Mouse (Mus musculus) C2C12 (cell line): Measurements from ENCODE around the gene Lrrc72. TPM values are rescaled to one million over a fixed set of nuclear protein-coding genes. Genes with fewer than 3 reads are reported as not detected.

ENCODE experiments used
- H3K27me3 ChIP-seq: one replicate; pipeline ENCODE4 v1.6.1; 2011; ENCODE audit not compliant: control insufficient read depth, insufficient read depth, insufficient read length
- H3K36me3 ChIP-seq: one replicate; pipeline ENCODE4 v1.6.1; 2011; ENCODE audit not compliant: control insufficient read depth, insufficient read depth
- H3K4me3 ChIP-seq: one replicate; pipeline ENCODE4 v1.5.1; 2011; ENCODE audit warnings: mild to moderate bottlenecking, control low read depth; ENCODE audit not compliant: poor library complexity, insufficient read depth, severe bottlenecking
- H3K79me2 ChIP-seq: one replicate; pipeline ENCODE4 v1.6.1; 2011; ENCODE audit not compliant: control insufficient read depth, insufficient read depth
- H3K79me3 ChIP-seq: one replicate; pipeline ENCODE4 v1.6.1; 2011; ENCODE audit warnings: low read depth, control low read depth
- H3ac ChIP-seq: one replicate; pipeline ENCODE3; 2011; ENCODE audit warnings: low read depth; ENCODE audit not compliant: control insufficient read depth, insufficient read length
- CEBPB ChIP-seq: IDR thresholded peaks from one replicate; pipeline ENCODE4 v1.6.1; 2011; ENCODE audit warnings: low read depth, mild to moderate bottlenecking, control low read depth, moderate library complexity
- CTCF ChIP-seq: IDR thresholded peaks from one replicate; pipeline ENCODE4 v1.5.1; 2011; ENCODE audit not compliant: control insufficient read depth, insufficient read depth, insufficient read length
- FOSL1 ChIP-seq: IDR thresholded peaks from one replicate; pipeline ENCODE4 v1.8.0; 2011; ENCODE audit warnings: mild to moderate bottlenecking, low read length; ENCODE audit not compliant: poor library complexity, insufficient read depth, severe bottlenecking
- MAX ChIP-seq: IDR thresholded peaks from one replicate; pipeline ENCODE4 v1.6.1; 2011; ENCODE audit warnings: mild to moderate bottlenecking, control low read depth
- MYOD1 ChIP-seq: IDR thresholded peaks from one replicate; pipeline ENCODE4 v1.6.1; 2011; ENCODE audit warnings: low read depth; ENCODE audit not compliant: control insufficient read depth, insufficient read length
- MYOG ChIP-seq: IDR thresholded peaks from one replicate; pipeline ENCODE4 v1.6.1; 2011; ENCODE audit not compliant: control insufficient read depth, insufficient read length; ENCODE audit errors: extremely low read depth
- USF1 ChIP-seq: IDR thresholded peaks from one replicate; pipeline ENCODE4 v1.6.1; 2011; ENCODE audit warnings: low read depth, mild to moderate bottlenecking, control low read depth, moderate library complexity
- polyA plus RNA-seq: library from polyadenylated mRNA; unstranded; fragments of >200 nt; fragmentation: generic; extraction: Trizol; gene quantifications from one replicate; pipeline ENCODE4 v1.2.1, GENCODE M21; 2012; ENCODE audit warnings: missing spikeins

The Lrrc72 gene
- polyA plus RNA-seq, 1 experiment: not detected

GRCm38 (mm10) chr12:36216905-36217304 is 36.3 kb downstream of the Lrrc72 start:
- no peak overlapping the region for H3K4me3 ChIP-seq
- no peaks in the 10 kb centered on the region for H3K27me3 ChIP-seq
- no peaks in the 10 kb centered on the region for H3K79me2 ChIP-seq
- H3K36me3 ChIP-seq: no peaks in the 10 kb centered on the region
- H3ac ChIP-seq: no peak overlapping the region
- TF ChIP-seq MAX: no peak
- TF ChIP-seq FOSL1: no peak
- no peak for TF ChIP-seq MYOG
- no peak for TF ChIP-seq MYOD1
- TF ChIP-seq CTCF: no peak
- TF ChIP-seq CEBPB: no peak
- TF ChIP-seq USF1: no peak
- no peaks in the 10 kb centered on the region for H3K79me3 ChIP-seq

DNA sequence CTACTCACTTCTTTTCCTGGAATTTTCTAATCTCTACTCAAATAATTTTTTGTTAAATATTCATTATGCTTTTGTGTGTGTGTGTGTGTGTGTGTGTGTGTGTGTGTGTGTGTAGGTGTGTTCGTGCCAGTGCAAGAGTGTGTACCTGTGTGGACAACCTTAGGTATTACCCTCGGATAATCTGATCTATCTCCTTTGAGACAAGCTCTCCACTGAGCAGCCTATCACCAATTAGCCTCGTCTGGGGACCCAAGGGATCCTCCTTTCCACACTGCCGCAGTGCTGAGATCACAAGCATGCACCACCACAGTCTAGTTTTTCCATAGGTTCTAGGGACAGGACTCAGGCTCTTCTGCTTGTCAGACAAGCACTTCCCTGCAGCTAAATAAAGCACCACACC is 37.0 kb downstream of the Lrrc72 start:
- no peak overlapping the region for H3ac ChIP-seq
- H3K27me3 ChIP-seq: no peaks in the 10 kb centered on the region
- no peak overlapping the region for H3K4me3 ChIP-seq
- H3K36me3 ChIP-seq: no peaks in the 10 kb centered on the region
- TF ChIP-seq MYOD1 (no peak), FOSL1 (no peak), CTCF (no peak)
- no peaks in the 10 kb centered on the region for H3K79me2 ChIP-seq
- no peaks in the 10 kb centered on the region for H3K79me3 ChIP-seq

- Histone ChIP-seq H3K79me3 (no peaks in the 10 kb centered on the region), H3K36me3 (no peaks in the 10 kb centered on the region), H3ac (no peak overlapping the region), H3K79me2 (no peaks in the 10 kb centered on the region), H3K4me3 (no peak overlapping the region), H3K27me3 (no peaks in the 10 kb centered on the region)
- TF ChIP-seq MAX (no peak), CEBPB (no peak), CTCF (peak; percentile 11)
Measured at GRCm38 (mm10) chr12:36215149-36215480, 38.1 kb downstream of the Lrrc72 start.

- Histone ChIP-seq H3K36me3 (no peaks in the 10 kb centered on the region), H3K27me3 (no peaks in the 10 kb centered on the region), H3K79me2 (no peaks in the 10 kb centered on the region), H3K4me3 (no peak overlapping the region), H3ac (no peak overlapping the region), H3K79me3 (no peaks in the 10 kb centered on the region)
- TF ChIP-seq MYOD1 (no peak), CEBPB (no peak), USF1 (no peak), FOSL1 (no peak), CTCF (no peak), MYOG (no peak), MAX (no peak)
Measured at GRCm38 (mm10) chr12:36214389-36215148, 38.6 kb downstream of the Lrrc72 start.

DNA sequence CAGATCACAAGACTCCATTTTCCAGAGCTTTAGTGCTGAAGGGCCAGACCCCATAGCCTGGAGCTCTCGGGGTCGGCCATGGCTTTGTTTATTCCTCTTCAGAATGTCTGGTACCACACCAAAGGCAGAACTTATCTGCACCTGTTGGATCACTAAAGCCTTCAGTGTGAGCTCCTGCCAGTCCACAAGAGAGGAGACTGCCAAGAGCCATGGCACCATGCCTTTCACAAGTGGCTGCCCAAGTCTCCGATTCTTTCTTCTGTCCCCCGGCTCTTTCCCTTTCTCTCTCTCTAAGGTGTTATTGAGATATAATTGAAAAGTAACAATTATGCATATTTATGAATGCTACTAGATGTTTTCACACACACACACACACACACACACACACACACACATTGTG is 43.1 kb downstream of the Lrrc72 start:
- TF ChIP-seq CEBPB: no peak
- TF ChIP-seq CTCF: no peak
- no peak for TF ChIP-seq MYOG
- no peak for TF ChIP-seq MYOD1
- no peak for TF ChIP-seq FOSL1
- TF ChIP-seq MAX: no peak
- TF ChIP-seq USF1: no peak
- no peak overlapping the region for H3K4me3 ChIP-seq
- no peaks in the 10 kb centered on the region for H3K27me3 ChIP-seq
- no peak overlapping the region for H3ac ChIP-seq
- no peaks in the 10 kb centered on the region for H3K79me2 ChIP-seq
- no peaks in the 10 kb centered on the region for H3K36me3 ChIP-seq
- H3K79me3 ChIP-seq: no peaks in the 10 kb centered on the region

DNA sequence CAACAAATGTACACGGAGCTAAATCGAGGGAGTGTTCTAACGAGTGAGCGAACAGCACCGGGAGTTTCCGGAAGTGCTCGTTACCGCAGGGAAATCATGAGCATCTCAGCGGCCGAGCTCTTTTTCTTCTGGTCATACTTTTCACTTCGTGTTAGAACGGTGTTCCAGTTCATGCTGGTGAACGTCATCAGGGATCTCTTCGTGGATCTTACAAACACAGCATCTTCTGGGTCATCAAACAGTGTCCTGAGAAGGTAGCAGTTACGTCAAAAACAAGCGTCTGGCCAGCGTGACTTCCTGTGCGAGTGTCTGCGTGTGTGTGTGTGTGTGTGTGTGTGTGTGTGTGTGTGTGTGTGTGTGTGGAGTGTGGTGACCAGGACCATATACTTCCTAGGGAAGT is 44.7 kb downstream of the Lrrc72 start:
- H3K79me3 ChIP-seq: no peaks in the 10 kb centered on the region
- no peaks in the 10 kb centered on the region for H3K36me3 ChIP-seq
- H3K4me3 ChIP-seq: no peak overlapping the region
- H3K27me3 ChIP-seq: no peaks in the 10 kb centered on the region
- TF ChIP-seq MYOG (no peak), CTCF (no peak), FOSL1 (no peak), MAX (no peak), MYOD1 (no peak), CEBPB (no peak), USF1 (no peak)
- H3ac ChIP-seq: no peak overlapping the region
- H3K79me2 ChIP-seq: no peaks in the 10 kb centered on the region
